Mouse (Mus musculus) kidney, postnatal 14 days (tissue): ENCODE results near the gene Pnldc1.
A peak's percentile ranks its signal among the peaks of the same experiment; 100 is the strongest.
"Not testable (repeated sequence)": the region's sequence is repeated elsewhere in the genome, so short reads cannot be mapped to it uniquely, and the experiment has no call there.

ENCODE experiments used
- DNase-seq: peaks from one replicate; pipeline ENCODE4 v3.0.0; 2022; ENCODE audit warnings: mixed read lengths

Pnldc1 gene

DNA sequence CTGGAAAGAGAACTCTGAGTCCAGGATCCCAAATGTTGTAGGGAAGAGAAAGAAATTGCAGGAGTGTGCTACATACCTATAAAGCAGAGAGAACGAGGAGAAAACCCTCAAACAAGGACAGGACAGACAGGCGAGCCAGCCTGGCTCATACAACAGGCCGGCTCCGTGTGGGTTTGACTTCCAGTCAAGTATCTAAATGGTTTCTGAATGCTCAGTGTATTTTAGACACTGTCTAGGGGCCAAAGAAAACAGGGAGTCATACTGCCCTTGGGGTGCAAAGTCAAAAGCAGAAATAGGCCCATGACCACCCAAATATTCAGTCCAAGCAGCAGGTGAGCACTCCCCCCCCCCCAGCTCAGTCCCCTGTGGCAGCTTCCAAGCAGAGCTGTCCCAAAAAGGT, 4.2 kb downstream of the Pnldc1 start:
- DNase-seq = no peak

DNA sequence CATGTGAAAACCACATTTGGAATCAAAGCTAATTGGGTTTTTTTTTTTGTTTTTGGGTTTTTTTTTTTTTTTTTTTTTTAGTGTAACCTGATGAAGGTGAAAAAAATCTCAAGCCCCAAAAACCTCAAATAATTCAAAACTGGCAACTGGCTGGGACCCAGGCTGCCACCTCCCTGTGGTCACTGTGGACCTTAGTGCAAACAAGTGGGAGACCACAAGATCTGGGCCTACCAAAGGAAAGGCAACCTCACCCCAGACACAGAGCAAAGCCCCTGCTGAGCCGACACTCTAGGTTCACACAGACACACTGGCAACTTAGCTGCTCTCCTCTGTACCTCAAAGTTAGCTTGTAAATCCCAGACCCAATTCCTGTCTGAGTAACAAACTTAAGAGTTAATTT, 5.7 kb downstream of the Pnldc1 start:
- no peak for DNase-seq

DNA sequence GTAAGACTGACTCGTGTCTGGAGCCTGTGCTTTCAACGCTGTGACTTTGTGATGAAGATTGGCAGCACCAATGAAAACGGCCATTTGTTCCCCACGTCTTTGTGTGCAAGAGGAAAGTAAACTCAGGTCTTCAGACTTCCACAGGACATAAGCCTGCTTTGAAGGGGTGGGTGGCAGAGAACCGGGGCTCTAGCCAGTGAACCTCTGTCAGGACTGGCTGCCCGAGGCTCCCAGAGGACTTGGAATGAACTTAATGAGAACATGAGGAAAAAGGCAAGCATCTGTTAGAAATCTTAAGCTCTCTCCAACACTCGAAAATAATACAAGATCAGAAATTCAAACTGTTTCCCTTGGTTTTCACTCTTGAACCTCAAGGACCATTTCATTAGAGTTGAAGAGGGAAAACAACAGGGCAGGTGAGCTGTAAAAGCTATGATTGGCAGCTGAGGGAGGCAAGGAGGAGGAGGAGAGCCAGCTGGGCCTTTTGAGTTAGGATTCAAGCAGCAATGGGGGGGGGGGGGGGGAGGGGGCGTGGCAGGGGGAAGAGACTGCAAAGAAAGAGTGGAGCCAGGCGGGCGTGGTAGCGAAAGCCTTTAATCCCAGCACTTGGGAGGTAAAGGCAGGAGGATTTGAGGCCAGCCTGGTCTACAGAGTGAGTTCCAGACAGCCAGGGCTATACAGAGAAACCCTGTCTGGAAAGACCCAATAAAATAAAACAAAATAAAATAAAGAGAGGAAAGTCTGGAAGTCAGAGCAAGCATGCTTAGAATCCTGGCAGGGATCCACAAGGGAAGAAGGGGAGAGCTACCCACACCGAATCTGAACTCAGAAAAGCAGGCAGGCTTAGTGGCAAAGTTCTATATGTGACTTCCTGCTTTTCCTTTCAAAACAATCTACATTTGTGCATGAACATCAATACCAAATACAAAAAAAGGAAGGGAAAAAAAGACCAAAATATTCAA, 6.4 kb downstream of the Pnldc1 start:
- no peak for DNase-seq

DNA sequence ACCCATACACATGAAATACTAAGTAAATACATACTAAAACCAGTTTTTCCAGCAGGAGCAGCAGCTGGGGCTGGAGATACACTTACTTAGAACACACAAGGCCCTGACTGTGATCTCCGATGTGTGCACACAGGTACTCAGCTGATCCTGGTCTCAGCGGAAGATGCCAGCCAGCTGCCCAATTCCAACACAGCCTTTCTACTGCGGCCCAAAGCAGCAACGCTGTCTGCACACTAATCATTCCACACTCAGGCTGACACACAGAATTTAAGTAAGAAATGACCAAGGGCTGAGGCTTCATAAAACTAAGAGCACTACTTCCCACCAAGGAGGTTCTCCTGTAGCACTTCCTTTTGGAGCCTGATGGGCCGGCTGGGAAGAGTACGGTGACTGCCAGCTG, 7.7 kb downstream of the Pnldc1 start:
- DNase-seq = no peak

DNA sequence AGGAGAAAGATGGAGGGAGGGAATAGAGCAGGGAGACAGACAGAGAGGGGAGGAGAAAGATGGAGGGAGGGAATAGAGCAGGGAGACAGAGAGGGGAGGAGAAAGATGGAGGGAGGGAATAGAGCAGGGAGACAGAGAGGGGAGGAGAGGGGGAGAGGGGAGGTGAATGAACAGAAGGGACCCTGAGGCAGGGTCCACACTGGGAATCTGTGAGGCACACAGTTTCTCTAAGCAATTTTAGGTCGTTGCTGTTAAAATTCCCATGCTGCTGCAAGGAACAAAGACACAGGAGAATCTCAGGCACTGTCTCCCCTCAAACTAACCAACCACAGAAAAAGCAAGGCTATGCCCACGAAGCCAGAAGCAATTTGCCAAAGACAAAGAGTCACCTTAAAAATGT, 11.4 kb downstream of the Pnldc1 start:
- not testable (repeated sequence) for DNase-seq

DNA sequence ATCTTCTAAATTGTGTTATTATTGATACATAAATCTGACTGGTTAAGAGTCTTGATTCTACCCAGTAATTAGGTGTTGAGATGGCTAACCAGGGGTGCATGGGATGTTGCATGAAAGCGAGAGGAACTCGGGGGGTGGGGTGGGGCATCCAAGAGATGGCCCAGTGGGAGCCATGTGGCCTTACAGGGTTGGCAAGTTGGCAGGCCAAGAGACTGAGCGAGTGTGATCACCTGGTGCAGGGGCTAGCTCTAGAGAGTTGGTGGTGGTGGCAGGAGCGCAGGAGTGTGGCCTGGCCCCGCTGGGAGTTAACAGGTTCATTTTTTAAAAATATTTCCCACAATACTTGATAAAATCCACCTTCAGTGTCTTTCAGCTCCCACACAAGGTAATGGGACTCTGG, 12.4 kb downstream of the Pnldc1 start:
- no peak for DNase-seq

DNA sequence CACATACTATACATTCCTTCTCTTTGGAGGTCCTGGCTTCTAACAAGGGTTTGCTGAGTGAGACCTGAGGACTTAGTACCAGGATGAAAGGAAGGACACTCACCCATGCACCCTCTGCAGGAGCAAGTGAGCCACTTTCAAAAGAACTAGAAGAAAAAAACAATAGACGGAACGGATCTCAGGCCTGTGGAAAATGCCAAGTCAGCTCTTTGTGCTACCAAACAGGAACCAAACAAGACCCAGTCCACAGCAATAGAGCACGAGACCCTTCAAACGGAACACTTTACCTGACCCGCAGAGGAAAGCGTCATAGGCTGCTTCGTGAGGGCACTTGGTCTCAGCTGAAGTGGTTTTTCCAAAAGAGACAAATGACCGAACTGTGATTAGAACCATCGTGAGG, 18.0 kb downstream of the Pnldc1 start:
- no peak for DNase-seq

DNA sequence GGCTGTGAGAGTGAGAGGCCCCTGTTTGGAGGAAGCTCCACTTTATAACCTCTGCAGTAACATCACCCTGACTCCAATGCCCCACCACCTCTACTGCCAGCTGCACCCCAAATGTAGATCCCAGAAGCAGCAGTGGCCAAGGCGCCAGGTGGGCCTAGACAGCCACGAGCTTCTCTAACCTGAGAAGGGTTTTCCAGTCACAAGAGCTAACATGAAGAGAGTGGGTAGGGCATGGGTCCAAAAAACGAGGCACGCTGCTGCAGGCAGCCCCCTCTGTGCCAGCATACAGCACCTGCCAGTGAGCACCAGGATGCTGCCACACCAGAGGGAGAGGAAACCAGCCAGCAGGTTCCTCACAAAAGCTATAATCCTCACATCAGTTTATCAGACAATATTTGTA, 19.0 kb downstream of the Pnldc1 start:
- DNase-seq = no peak

DNA sequence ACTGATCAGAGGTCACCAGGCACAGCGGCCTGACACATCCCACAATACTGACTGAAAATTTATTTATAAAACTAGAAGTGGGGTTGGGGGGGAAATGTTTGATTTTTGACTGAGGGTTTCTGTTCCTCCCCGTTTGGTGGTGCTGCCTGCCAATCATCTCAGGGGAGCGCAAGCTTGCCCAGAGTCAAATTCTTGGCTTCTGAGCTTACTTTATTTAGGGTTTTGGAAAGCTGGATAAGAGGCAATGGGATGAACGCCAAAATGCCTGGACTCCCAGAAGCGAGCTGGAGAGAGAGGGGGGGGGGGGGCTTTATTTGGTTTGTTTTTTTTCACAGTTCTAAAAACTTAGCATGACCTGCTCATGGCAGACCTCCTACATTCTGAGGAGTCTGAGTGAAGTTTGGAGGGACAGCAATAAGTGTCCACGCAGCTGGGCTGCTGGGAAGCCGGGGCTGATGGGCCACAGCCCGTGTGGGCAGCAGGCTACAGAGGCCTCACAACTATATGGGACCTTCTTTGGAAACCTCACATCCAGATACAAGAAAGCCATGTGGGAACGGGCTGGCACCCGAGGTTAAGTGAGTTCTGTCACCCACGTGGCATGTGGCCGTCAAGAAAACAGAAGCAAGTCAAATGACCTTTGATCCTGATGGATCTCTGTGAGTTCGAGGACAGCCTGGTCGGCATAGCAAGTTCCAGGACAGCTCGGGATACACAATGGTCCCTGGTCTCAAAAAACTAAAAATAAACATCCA, 22.8 kb downstream of the Pnldc1 start:
- peak; percentile 20 for DNase-seq

DNA sequence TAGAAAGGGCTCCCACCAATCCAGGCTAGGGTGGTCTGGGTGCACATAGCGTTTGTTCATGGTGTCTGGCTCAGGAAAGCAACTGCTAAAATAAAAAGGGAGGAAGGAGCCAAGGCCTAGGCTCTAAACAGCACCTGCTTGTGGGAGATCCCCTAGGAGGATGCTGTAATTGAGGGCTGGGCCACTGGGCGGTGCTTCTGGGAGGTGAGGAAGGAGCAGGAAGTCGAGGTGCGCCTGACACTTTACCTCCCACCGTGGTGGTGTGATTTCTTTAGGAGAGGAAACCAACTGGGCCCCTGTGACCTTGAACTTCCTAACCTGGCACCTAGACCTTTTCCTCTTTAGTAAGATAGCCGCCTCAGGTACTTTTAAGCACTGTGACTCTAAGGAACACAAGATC, 23.4 kb downstream of the Pnldc1 start:
- DNase-seq = no peak

DNA sequence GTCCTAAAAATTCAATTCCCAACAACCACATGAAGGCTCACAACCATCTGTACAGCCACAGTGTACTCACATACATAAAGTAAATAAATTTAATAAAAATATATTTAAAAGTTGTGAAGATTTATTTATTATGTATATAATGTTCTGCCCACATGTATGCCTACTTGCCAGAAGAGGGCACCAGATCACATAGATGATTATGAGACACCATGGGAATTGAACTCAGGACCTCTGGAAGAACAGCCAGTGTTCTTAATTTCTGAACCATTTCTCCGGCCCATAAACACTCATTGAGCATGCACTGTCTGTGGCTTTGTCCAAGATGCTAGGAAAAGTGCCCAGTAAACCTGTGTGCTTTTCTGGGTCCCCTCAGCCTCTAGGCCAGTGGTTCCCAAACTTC, 28.8 kb downstream of the Pnldc1 start:
- no peak for DNase-seq

DNA sequence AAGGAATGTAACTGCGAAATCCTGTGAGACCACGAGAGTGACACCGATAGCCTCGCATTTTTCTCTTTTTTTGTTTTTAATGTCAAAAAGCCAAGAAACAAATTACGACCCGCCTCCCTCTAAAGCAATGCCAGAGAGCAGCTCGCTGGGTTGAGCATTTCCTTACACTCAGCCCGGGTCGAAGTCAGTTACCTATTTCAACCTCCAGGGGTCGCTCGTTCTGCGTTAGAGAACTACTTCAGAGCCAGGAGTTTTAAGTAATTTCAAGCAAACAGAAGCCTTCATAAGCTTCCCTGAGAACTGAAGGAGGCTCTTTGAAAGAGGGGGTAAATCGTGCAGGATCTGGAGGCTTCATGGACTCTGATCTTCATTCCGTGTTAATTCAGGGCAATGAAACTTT, 29.9 kb downstream of the Pnldc1 start:
- DNase-seq = peak; percentile 90

DNA sequence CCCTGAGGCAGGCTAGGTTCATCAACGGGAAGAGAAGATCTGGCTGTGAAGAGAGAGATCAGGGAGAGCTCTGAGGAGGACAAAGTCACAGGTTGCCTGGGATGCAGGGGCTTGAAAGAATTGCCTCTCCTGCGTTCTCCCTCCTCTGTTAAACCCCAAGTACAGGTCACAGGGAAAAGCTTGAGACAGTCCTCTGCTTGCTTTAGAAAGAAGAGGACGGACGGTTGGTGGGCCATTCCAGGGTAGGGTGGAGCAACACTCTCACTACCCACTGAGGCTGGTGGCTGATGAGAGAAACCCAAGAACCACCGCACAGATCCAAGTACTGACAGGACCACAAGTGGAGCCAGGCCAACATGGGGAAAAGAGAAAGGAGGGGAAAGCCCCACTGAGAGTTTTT, 34.3 kb downstream of the Pnldc1 start, which contains the start of gene Mrgprh:
Mrgprh (plus strand) TSS at position 301 of the 400 bp plus-strand sequence.
- no peak for DNase-seq

DNA sequence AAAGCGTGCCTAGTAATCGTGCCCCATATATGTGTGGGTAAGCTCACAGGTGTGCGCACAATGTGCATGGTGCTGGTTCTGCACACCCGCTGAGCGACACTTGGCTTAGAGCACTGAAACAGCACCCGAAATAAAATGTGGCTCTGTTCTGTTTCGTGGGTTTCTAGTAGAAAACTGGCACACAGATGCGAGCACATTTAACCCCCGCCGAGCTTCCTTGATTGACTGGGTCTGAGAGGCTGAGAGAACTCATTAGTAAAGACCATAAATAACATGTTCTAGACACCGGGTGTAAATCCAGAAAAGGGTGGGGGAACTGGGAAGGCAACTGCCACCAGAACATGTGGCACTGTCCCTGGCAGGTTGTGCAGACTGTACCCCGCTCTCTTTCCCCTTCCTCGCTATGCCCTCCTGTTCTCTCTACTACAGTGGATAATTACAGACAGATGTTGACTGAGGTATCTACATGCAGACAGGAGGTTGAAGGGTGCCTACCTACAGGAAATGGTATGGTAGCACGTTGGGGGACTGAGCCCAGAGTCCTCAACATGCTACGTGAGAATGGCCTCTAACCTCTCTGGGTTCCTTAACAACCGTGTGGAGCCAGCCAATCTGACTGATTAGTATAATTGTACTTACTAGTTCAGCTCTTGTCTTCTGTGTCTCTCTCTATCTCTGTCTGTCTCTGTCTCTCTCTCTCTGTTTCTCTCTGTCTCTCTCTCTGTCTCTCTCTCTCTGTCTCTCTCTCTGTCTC, 37.6 kb downstream of the Pnldc1 start:
- DNase-seq = no peak

DNA sequence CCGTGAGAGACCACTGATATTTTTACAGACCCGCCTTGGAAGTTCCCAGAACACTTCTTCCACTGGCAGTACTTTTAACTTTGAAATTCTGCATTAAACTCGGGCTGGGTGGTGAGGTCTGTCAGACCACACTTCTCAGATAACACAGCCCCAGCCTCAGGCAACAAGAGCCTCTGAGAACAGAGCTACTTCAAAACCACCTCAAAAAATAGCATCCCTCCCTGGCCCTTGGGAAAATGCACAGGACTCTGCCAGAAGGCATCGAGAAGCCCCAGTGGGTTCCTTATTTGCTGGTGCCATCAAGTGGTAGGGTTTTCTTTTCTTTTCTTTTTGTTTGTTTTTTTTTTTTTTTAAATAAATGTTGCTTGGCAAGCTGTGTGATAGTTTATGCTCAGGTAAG, 41.4 kb downstream of the Pnldc1 start:
- no peak for DNase-seq

DNA sequence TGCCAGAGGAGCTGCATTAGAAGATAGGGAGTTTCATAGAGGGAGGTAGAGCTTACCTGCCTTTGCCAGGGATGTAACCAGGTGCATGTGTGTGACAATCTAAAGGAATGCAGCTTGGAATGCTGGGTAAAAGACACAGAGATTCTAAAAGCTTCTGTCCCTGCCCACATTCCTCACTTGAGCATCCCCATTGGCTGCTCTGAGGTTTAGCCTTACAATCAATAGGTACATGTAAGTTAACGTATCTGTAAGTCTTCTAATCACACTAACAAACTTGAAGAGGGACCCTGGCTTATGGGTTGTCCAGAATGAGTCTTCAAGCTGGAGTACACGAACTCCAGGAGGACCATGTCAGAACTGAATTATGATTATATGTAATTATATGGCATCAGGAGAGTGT, 42.0 kb downstream of the Pnldc1 start, which contains the start of gene Mas1:
Mas1 (minus strand) TSS at position 101 of the 400 bp plus-strand sequence.
- no peak for DNase-seq

DNA sequence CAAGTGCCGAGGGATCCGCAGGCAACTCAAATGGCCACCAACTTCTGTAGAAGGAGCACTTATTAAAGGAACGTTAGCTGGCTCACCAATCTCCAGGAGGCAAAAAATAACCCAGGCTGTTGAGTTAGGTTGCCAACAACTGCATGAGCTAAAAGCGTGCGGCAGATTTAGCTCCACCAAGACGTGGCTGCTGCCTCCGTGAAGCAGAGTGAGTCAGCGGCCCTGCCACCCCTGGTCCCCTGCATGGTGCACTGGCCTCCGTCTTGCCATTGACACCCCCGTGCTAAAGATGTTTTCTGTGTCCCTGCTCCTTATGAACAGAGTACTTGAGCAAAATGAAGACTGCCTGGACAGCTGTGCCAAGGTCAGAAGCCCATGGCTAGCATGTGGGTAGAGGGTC, 43.2 kb downstream of the Pnldc1 start:
- DNase-seq = no peak

DNA sequence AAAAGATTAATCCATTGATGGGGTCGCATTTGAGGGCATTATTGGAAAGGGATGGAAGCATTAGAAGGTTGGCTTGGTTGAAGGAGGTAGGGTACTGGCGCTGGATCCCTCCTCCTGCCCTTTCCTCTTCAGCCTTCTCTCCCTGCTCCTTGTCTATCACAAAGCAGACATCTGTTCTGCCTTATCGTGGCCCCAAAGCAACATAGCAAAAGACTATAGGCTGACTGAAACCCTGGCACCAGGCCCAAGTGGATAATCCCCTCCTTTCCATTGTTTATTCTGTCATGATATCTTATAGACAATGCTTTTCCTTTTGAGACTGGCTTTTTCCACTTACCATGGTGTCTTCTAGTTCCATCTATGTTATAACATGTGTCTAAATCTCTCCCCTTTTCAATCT, 44.6 kb downstream of the Pnldc1 start:
- no peak for DNase-seq

DNA sequence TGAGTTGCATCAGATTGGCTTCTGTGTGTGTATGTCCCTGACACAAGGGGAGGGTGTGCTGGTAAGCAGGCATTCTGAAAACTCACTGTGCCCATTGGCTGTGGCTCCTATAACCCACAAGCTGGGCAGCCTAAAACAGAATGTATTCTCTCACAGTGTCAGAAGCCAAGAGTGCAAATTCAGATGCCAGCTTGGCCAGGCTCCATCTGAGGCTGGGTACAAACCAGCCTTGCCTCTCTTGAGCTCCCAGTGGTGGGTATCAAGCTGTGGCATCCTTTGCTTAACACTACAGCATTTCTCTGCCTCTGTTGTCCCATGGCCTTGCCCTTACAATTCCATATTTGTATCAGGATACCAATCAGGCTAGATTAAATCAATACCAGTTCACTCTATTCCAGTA, 45.9 kb downstream of the Pnldc1 start:
- no peak for DNase-seq

DNA sequence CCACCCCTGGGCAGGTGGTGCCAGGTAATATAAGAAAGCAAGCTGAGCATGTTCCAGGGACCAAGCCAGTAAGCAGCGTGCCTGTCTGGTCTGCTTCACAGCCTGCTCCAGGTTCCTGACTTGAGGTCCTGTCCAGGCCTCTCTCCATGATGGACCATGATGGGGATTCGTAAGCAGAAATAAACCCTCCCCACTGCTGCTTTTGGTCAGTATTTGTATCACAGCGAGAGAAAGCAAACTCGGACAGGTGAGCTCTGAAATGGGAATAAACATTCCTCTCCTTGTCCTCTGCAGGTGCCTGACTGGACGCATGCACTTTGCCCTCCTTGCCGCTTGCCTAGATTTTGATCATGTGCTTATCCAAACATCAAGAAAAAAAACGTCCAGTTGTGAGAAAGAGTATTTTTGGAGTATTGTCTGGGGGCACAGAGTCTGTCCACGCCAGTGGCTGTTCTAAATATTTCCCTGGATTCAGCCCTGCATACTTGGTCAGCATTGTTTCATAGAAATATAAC, 51.0 kb downstream of the Pnldc1 start:
- peak; percentile 40 for DNase-seq

DNA sequence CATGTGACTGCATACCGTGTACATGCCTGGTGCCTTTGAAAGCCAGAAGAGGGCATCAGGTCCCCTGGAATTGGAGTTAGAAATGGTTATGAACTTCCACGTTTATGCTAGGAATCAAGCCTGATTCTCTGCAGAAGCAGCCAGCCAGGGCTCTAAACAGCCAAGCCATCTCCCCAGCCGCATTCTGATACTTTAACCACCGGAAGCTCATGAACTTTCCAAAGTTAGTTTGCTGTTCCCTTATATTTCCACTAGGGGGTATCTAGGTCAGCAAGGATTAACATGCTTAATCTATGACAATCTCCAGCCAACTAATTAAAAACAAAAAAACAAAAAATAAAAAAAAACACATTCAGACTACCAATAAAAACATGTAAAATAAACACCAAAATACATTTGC, 52.0 kb downstream of the Pnldc1 start:
- DNase-seq = no peak

DNA sequence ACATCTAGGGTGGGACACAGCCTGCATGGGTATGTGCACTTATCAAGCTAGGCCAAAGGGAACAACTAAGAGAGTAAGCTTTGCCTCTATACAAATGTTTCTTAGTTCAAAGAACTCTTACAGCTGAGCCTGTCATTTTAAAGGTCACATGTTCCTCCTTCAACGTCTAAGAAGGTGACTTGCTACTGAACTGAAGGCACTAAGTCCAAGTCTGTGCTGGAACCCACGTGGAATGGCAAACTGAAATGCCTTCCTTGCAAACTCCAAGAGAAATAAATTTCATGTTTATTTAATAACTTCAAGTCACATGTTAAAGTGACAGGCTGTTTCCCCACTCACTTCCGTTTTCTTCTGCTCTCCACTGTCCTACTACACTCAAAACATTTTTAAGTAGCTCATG, 52.6 kb downstream of the Pnldc1 start:
- no peak for DNase-seq

DNA sequence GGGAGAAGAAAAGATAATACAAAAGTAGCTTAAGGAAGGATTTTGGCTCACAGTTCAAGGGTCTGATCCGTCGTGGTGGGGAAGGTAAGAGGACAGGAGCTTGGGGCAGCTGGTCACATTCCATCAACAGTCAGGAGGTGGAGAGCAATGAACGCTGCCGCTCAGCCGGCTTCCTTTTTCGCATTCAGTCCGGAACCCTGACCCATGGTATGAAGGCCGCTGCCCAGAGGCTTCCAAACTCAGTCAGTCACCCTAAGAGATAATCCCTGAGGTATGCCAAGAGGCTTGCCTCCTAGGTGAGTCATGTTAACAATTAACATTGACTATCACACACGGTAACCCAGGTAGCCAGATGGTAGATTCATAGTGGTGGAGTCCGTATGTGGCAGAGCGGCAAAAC, 55.6 kb downstream of the Pnldc1 start:
- no peak for DNase-seq
